Mouse (Mus musculus) embryonic facial prominence, embryonic 12.5 days (tissue): ENCODE measurements around the gene Gm43552. TPM values are rescaled to one million over a fixed set of nuclear protein-coding genes. Genes with fewer than 3 reads are reported as not detected.

Source experiments
- ATAC-seq: fragments of 200-750 bp; cut with Nextera tagmentation; 2 replicates; pipeline ENCODE4 v1.8.0; 2017; ENCODE audit not compliant: insufficient number of reproducible peaks, insufficient read depth, low FRiP score, low TSS enrichment
- H3K27ac ChIP-seq: fragments of 300-500 bp; sonication (generic); 2 replicates; pipeline ENCODE4 v1.5.1; 2016; ENCODE audit warnings: mild to moderate bottlenecking
- H3K27me3 ChIP-seq: fragments of 300-500 bp; sonication (generic); 2 replicates; pipeline ENCODE4 v1.6.1; 2016; ENCODE audit warnings: mild to moderate bottlenecking, moderate library complexity
- H3K36me3 ChIP-seq: fragments of 300-500 bp; sonication (generic); 2 replicates; pipeline ENCODE4 v1.6.1; 2016; ENCODE audit warnings: mild to moderate bottlenecking
- H3K4me1 ChIP-seq: fragments of 300-500 bp; sonication (generic); 2 replicates; pipeline ENCODE4 v1.6.1; 2016
- H3K4me2 ChIP-seq: fragments of 300-500 bp; sonication (generic); replicated peaks from 2 replicates; pipeline ENCODE4 v1.6.1; 2016; ENCODE audit warnings: mild to moderate bottlenecking, moderate library complexity
- H3K4me3 ChIP-seq: fragments of 300-500 bp; sonication (generic); 2 replicates; pipeline ENCODE4 v1.5.1; 2016; ENCODE audit warnings: mild to moderate bottlenecking
- H3K9ac ChIP-seq: fragments of 300-500 bp; sonication (generic); 2 replicates; pipeline ENCODE4 v1.6.1; 2016; ENCODE audit warnings: mild to moderate bottlenecking, moderate library complexity
- H3K9me3 ChIP-seq: fragments of 300-500 bp; sonication (generic); 2 replicates; pipeline ENCODE4 v1.6.1; 2016; ENCODE audit warnings: mild to moderate bottlenecking, moderate library complexity
- WGBS: fragments of 180-500 bp; shearing (Covaris S2); methylation state at CpG from one replicate; pipeline ENCODE4 v1.1.7; 2016; 5-methylcytosine and 5-hydroxymethylcytosine counted together
- polyA plus RNA-seq: library from polyadenylated mRNA; unstranded; fragments of >200 nt; fragmentation: Nextera tagmentation; extraction: Ambion mirVana; gene quantifications from 2 replicates; pipeline ENCODE4 v1.2.1, GENCODE M21; 2016

Gm43552 gene
- polyA plus RNA-seq, 1 experiment from 2014 or later = not detected

DNA sequence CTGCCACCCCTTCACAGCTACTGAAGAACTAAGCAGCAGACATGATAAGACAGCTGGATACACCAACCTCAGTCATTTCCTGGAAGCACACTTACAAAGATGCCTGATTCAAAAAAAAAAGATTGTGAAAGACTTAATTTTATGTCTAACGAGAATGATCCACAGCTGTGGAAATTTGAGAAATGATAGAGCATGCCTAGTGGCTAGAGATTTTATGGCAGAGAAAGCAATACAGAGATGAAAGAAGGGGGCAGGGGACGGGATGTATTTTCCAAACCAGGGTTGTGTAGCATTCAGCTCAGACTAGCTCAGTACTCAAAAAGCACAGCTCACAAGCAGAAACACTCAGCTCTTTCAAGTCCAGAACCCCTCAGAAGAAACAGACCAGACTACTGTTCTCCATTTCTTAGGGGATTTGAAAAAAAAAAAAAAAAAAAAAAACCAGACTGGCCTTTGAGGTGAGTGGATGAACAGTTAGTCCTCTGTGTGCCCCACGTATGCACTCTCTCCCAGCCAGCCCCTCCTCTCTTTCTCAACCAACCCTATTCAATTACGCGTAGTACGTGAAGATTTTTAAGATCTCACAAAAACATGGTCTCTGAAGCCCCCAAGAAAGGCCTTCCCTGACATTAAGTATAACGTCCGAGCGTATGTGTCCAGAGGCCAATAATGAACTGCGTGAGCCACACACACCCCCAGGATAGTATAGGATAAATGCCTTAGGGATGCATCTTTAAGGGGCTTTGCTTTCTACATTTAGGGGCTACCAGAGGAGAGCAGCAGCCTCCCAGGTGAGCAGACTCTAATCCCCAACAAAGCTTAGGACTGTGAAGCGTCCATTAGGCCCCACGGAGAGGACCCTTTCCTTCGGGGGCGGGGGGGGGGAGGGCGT, 57.9 kb downstream of the Gm43552 start:
- no peak for ATAC-seq
- H3K4me3 ChIP-seq = peak overlapping the region; percentile 79
- no peaks in the 10 kb centered on the region for H3K9me3 ChIP-seq
- WGBS = 2% methylated on average over 15 of the region's 15 CpGs
- H3K27me3 ChIP-seq = no peaks in the 10 kb centered on the region
- H3K36me3 ChIP-seq = peaks cover 3% of the 10 kb centered on the region; the same call in 1 of the 2 replicates
- H3K4me2 ChIP-seq = peak overlapping the region; percentile 73
- H3K27ac ChIP-seq = peak overlapping the region; percentile 87
- peak overlapping the region; percentile 81 for H3K9ac ChIP-seq
- H3K4me1 ChIP-seq = peaks cover 20% of the 10 kb centered on the region

DNA sequence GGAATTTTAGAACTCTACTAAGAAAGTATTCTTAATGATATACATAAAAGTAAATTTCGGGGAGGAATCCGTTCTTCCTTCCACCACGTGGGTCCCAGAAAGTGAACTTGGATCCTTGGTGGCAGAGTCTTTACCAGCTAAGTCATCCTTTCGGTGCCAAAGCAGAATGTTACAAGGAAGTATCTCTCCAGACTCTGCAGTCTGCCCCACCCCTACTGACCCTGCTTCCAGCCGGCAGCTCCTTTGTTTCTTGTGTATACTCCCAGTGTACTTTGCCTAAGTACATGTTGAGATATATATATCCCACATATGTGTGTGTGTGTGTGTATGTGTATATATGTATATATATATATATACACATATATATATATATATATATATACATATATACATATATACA, 63.2 kb downstream of the Gm43552 start:
- no peak for ATAC-seq

DNA sequence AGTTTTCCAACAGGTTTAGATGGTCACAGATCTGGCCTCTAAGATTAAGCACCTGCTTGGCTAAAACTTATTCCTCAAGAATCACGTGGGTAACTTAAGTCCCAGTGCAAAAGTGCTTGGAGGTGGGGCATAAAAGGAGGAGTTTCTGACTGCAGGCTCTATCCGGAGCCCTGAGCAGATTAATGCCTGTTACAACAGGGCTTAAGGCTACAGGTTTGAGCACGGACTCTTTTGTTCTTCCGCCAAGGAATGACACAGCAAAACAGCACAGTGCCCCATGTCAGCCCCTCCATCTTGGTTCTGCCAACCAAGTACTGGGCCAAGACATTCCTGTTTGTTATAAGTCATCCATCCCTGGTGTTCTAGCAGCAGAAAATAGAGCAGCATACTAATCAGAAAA, 64.3 kb downstream of the Gm43552 start:
- 42% methylated on average over 4 of the region's 4 CpGs for WGBS
- H3K27me3 ChIP-seq = no peaks in the 10 kb centered on the region

More for the DNA sequence above, 63.2 kb downstream of the Gm43552 start:
- 88% methylated on average over 5 of the region's 5 CpGs for WGBS
- Histone ChIP-seq H3K4me2 (no peak overlapping the region), H3K36me3 (peaks cover 23% of the 10 kb centered on the region), H3K27me3 (no peaks in the 10 kb centered on the region), H3K4me3 (no peak overlapping the region), H3K9ac (no peak overlapping the region), H3K27ac (no peak overlapping the region), H3K4me1 (peaks cover 13% of the 10 kb centered on the region; the same call in 1 of the 2 replicates), H3K9me3 (no peaks in the 10 kb centered on the region)

DNA sequence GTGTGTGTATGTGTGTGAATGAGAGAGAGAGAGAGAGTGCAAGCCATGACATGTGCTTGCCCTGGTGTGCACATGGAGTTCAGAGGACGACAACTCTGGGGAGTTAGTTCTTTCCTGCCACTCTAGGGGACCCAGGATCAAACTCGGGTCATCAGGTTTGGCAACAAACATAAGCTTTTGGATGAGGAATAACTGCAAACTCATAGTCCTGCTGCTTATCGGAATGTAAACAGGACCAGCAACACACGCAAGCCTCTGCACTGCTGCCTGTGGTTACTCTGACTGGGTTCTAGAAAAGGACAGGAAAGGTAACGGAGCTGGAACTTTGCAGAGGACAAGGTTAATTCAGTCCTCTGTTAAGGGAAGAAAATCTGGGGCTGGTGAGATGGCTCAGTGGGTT, 67.4 kb downstream of the Gm43552 start:
- Histone ChIP-seq H3K9me3 (no peaks in the 10 kb centered on the region), H3K4me2 (no peak overlapping the region), H3K4me3 (no peak overlapping the region), H3K27me3 (no peaks in the 10 kb centered on the region), H3K4me1 (no peaks in the 10 kb centered on the region), H3K9ac (no peak overlapping the region), H3K36me3 (peaks cover 55% of the 10 kb centered on the region), H3K27ac (no peak overlapping the region)
- no peak for ATAC-seq
- 86% methylated on average over 5 of the region's 5 CpGs for WGBS

More for the DNA sequence above, 64.3 kb downstream of the Gm43552 start:
- H3K4me2 ChIP-seq = no peak overlapping the region
- no peak overlapping the region for H3K27ac ChIP-seq
- ATAC-seq = no peak
- H3K9ac ChIP-seq = no peak overlapping the region
- peaks cover 29% of the 10 kb centered on the region for H3K36me3 ChIP-seq
- no peaks in the 10 kb centered on the region for H3K9me3 ChIP-seq
- H3K4me3 ChIP-seq = no peak overlapping the region
- H3K4me1 ChIP-seq = peaks cover 6% of the 10 kb centered on the region; the same call in 1 of the 2 replicates

DNA sequence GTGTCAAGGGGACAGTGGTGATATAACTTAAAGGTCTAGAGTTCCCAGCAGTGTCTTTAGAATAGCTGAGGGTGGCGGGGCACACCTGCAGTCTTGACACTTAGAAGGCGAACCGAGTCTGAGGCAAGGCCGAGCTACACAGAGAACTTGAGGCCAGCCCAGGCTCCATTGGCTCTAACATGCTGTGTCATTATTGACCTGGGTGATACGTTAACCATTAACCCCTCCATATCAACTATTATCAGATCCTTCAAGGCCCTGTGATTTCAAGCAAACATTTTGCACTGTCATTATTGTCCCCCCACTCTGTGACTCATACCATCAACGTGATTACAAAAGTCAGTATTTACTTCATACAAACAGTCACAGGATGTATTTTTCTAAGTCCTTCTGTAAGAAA, 68.4 kb downstream of the Gm43552 start:
- no peak overlapping the region for H3K27ac ChIP-seq
- no peak overlapping the region for H3K4me2 ChIP-seq
- peaks cover 57% of the 10 kb centered on the region for H3K36me3 ChIP-seq
- H3K4me1 ChIP-seq = no peaks in the 10 kb centered on the region
- H3K9ac ChIP-seq = no peak overlapping the region
- H3K27me3 ChIP-seq = no peaks in the 10 kb centered on the region
- WGBS = 94% methylated on average over 6 of the region's 6 CpGs
- H3K9me3 ChIP-seq = no peaks in the 10 kb centered on the region
- no peak overlapping the region for H3K4me3 ChIP-seq
- no peak for ATAC-seq

DNA sequence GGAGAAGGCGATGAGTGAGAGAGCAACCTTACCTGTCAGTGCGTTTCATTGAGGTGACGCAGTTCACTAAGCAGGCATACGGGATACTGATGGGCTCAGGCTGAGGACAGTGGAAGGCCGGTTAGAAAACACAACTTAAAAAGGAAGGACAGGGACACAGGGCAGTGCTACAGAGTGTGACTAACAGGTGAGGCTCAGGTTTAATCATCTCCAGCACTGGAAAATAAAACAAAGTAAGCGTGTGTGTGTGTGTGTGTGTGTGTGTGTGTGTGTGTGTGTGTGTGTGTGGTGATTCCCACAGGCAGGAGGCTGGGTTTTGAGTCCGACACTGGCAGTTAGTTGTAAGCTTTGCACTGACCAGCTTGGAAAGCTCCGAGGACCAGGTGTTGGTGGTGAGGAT, 69.8 kb downstream of the Gm43552 start:
- Histone ChIP-seq H3K36me3 (peaks cover 68% of the 10 kb centered on the region), H3K4me2 (no peak overlapping the region), H3K9ac (no peak overlapping the region), H3K4me1 (no peaks in the 10 kb centered on the region), H3K27me3 (no peaks in the 10 kb centered on the region), H3K27ac (no peak overlapping the region), H3K4me3 (no peak overlapping the region), H3K9me3 (no peaks in the 10 kb centered on the region)
- WGBS = 95% methylated on average over 8 of the region's 8 CpGs
- ATAC-seq = no peak

DNA sequence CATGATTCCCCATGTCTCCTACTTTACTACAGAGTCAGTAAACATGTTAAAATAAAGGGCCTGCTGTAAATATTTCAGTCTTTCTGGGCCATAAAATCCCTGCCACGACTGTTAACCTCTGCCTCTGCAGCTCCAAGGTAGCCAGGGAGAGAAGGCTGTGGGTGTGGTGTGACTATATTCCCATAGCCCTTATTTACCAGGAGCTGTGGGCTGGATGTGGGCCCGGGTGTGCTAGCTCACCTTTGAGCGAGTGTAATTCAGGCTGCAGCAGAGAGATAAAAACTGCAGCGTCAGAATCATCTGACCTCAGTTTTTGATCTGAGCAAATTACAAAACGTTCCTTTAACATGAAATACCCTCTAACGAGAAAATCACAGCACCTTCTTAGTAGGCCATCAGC, 71.8 kb downstream of the Gm43552 start:
- 84% methylated on average over 6 of the region's 6 CpGs for WGBS
- peaks cover 77% of the 10 kb centered on the region for H3K36me3 ChIP-seq
- no peak overlapping the region for H3K4me3 ChIP-seq

DNA sequence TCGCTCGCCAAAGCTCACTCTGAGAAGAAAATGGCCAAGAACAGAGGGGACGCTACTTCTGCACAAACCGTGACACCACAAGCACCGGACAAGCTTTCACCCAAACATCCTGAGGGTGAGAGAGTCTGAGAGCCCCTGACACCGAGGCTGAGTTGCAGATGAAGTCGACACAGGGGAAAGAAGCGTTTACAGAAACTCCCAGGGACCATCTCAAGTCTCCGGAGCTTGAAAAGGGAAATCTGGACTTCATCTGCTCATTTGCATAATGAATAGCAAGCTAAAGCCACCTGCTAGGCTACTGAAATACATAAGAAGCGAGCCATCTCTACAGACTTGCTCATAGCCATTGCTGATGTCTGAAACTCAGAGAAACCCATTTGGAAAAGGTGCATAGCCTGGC, 73.5 kb downstream of the Gm43552 start:
- Histone ChIP-seq H3K4me2 (no peak overlapping the region), H3K9me3 (no peaks in the 10 kb centered on the region), H3K4me1 (peaks cover 10% of the 10 kb centered on the region), H3K27me3 (no peaks in the 10 kb centered on the region), H3K36me3 (peaks cover 69% of the 10 kb centered on the region), H3K9ac (no peak overlapping the region), H3K27ac (no peak overlapping the region), H3K4me3 (no peak overlapping the region)
- WGBS = 75% methylated on average over 10 of the region's 10 CpGs
- ATAC-seq = no peak

More for the DNA sequence above, 71.8 kb downstream of the Gm43552 start:
- no peak overlapping the region for H3K9ac ChIP-seq
- H3K4me1 ChIP-seq = peaks cover 7% of the 10 kb centered on the region
- H3K9me3 ChIP-seq = no peaks in the 10 kb centered on the region
- no peak overlapping the region for H3K27ac ChIP-seq
- H3K27me3 ChIP-seq = no peaks in the 10 kb centered on the region
- no peak overlapping the region for H3K4me2 ChIP-seq
- no peak for ATAC-seq

DNA sequence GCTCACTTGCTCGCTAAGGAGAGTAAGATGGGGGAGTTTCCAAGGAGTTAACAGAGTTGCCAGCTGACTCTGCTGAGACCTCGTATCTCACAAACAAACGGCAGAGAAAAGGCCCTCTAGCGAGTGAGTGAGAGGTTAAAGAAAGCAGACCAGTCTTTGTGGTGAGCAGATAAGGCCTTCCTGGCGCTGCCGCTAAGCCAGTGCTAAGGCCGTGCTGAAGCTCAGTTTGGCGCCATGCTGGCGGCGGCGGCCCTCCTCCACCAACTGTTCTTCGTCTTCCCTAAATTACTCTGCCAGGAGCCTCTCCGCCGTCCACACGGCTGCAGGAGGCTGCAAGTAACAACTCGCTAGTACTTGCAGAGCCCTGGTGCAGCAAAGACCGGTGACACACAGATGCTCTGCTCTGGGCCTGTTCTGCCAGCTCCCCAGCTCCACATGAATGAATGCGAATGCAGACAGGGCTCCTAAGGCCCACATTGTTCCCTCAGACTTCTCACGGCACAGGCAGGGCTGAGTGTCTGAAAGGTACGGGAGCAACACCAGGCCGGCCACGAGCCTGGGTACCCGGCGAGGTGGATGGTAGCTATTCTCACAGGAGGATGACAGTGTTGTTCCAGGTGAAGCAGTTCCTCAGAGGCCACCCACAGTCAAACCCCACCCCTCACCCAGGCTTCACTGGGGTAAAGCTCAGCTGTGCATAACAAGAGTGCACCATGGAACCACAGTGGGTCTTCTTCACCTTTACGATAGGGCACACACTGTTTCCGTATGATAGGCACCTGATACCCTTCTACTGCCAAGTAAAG, 76.8 kb downstream of the Gm43552 start:
- Histone ChIP-seq H3K4me3 (no peak overlapping the region), H3K27ac (peak overlapping the region; percentile 90), H3K27me3 (no peaks in the 10 kb centered on the region), H3K9me3 (no peaks in the 10 kb centered on the region), H3K4me1 (peaks cover 10% of the 10 kb centered on the region), H3K36me3 (peaks cover 59% of the 10 kb centered on the region), H3K4me2 (0 out of 2 replicates have a peak overlapping the region, but pooled peaks have one; percentile 13), H3K9ac (peak overlapping the region; percentile 11; the same call in 1 of the 2 replicates)
- peak; percentile 79 for ATAC-seq
- 17% methylated on average over 26 of the region's 26 CpGs for WGBS

DNA sequence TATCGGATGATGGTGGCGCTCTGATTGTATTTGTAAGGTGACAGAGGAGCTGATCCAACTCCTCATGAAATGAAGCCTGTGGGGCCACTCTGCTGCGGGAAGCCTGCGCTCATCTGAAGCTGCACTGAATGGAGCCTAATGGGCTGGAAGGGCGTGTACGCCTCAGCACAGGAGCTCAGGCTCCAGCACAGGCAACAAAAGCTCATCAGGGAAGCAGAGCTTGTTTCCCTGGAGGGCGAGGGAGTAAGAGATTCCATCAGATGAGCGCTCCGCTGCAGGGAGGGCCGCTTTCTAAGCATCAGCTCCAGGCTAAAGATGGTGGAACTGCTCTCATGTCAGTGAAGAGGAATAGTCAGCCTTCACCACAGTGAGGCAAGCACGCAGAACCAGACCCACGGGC, 84.6 kb downstream of the Gm43552 start:
- H3K9me3 ChIP-seq = no peaks in the 10 kb centered on the region
- no peak for ATAC-seq
- no peak overlapping the region for H3K4me2 ChIP-seq
- H3K27ac ChIP-seq = no peak overlapping the region
- H3K4me1 ChIP-seq = no peaks in the 10 kb centered on the region
- peaks cover 56% of the 10 kb centered on the region for H3K36me3 ChIP-seq
- WGBS = 47% methylated on average over 12 of the region's 12 CpGs
- H3K4me3 ChIP-seq = no peak overlapping the region
- no peaks in the 10 kb centered on the region for H3K27me3 ChIP-seq
- H3K9ac ChIP-seq = no peak overlapping the region

DNA sequence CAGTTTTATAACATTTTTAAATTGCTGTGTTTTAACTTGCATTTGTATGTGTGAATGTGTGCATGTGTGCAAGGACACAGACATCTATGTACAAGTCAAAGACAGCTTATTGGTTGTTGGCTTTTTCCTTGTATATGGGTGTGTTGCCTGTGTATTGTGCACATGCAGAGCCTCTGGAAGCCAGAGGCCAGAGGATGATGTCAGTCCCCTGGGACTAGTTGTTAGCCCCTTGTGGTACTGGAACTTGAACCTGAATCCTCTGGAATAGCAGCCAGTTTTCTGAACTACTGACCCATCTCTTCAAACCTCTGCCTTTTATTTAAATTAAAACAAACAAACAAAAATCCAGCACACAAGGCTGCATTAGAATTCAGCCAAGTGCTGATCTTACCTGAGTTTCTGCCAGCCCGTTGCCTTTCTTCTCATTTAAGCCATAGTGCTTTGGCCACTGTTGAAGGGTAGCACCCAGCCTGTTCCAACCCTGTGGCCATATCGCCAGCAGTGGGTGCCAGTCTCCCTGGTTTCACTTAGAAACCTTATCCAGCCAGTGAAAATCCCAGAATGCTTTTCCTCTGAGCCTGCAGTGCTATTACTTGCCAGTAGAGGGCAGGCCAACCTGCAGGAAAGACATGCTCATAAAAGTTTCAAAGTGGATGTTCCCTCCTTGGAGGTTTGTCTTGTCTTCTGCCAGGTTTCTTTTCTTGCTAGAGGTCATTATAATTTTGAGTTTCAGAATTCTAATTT, 91.2 kb downstream of the Gm43552 start:
- Histone ChIP-seq H3K9me3 (no peaks in the 10 kb centered on the region), H3K9ac (no peak overlapping the region), H3K36me3 (peaks cover 71% of the 10 kb centered on the region), H3K4me1 (no peaks in the 10 kb centered on the region), H3K4me2 (no peak overlapping the region), H3K27ac (no peak overlapping the region), H3K27me3 (no peaks in the 10 kb centered on the region), H3K4me3 (no peak overlapping the region)
- ATAC-seq = no peak
- 31% methylated on average over 2 of the region's 2 CpGs for WGBS
